ENCODE assay signal across 11 mouse cellular contexts in genomic region chr4:134984555-134984954, GRCm38 (mm10). TPM values are rescaled to one million over a fixed set of nuclear protein-coding genes. Genes with fewer than 3 reads are reported as not detected.
DNase-seq lines count a peak whose midpoint lies in the region; ATAC-seq and TF ChIP-seq lines count a peak whose summit lies in the region.
"Had no signal": no experiment of that assay in that cellular context is flagged by ENCODE, and none has a peak within 500 bp of the region (broad histone marks: within the 10 kb centered on the region; RNA-seq: fewer than 3 reads in every experiment).

No protein-coding gene starts in this region.

- WGBS in hindbrain, postnatal 0 days, result 65% methylated on average over 3 of the region's 3 CpGs
- WGBS in hindbrain, embryonic 16.5 days, result 74% methylated on average over 3 of the region's 3 CpGs

- H3K9ac ChIP-seq in hindbrain, postnatal 0 days (replicated peaks; ENCODE audit: low read length), result no peak overlapping the region
- no peak overlapping the region for H3K9ac ChIP-seq in hindbrain, embryonic 16.5 days (ENCODE audit: low read depth, low read length)

- no peaks in the 10 kb centered on the region for H3K9me3 ChIP-seq in hindbrain, postnatal 0 days (ENCODE audit: low read length)
- H3K9me3 ChIP-seq in hindbrain, embryonic 16.5 days (ENCODE audit: control insufficient read depth, low read length), result no peaks in the 10 kb centered on the region

- H3K27ac ChIP-seq in hindbrain, postnatal 0 days, result no peak overlapping the region
- H3K27ac ChIP-seq in hindbrain, embryonic 16.5 days (ENCODE audit: low read depth, low read length), result no peak overlapping the region

- no peaks in the 10 kb centered on the region for H3K27me3 ChIP-seq in hindbrain, postnatal 0 days (ENCODE audit: insufficient read depth, low read length)
- no peaks in the 10 kb centered on the region for H3K27me3 ChIP-seq in hindbrain, embryonic 16.5 days (replicated peaks; ENCODE audit: control insufficient read depth, insufficient read depth, low read length)

- ATAC-seq in hindbrain, postnatal 0 days, result no peak
- no peak for ATAC-seq in hindbrain, embryonic 16.5 days
- ATAC-seq in megakaryocyte-erythroid progenitor cell, adult 5-6 weeks (replicated peaks; ENCODE audit: low FRiP score, low TSS enrichment, poor library complexity, severe bottlenecking), result no peak

- H3K4me2 ChIP-seq in hindbrain, postnatal 0 days (ENCODE audit: low read depth, low read length), result no peak overlapping the region
- H3K4me2 ChIP-seq in hindbrain, embryonic 16.5 days (ENCODE audit: low read length), result no peak overlapping the region
- H3K4me2 ChIP-seq: heart, embryonic 11.5 days had no signal

- no peak for DNase-seq in hindbrain, postnatal 0 days (ENCODE audit: low spot score)
- peak; percentile 24 to 40 for DNase-seq in spleen, postnatal 14 days (ENCODE audit: low spot score in 2 of 2)
- no peak for DNase-seq in spleen, adult 12 weeks (ENCODE audit: low spot score)
- peak; percentile 45 for DNase-seq in c-Kit-positive CD71-positive TER-119-positive erythroid progenitor cells, embryonic 14.5 days (ENCODE audit: low spot score)
- DNase-seq in thymus, postnatal 36 days, result peak; percentile 17 to 22
- DNase-seq in Muller cell, postnatal 12 days (ENCODE audit: inconsistent ontology term), result no peak
- DNase-seq: cerebellum, adult 9-10 months had no signal

- no peaks in the 10 kb centered on the region for H3K4me1 ChIP-seq in hindbrain, postnatal 0 days (ENCODE audit: insufficient read depth, low read length)
- 0 out of 2 replicates have a peak, but pooled peaks cover 2% of the 10 kb centered on the region for H3K4me1 ChIP-seq in hindbrain, embryonic 16.5 days (ENCODE audit: control insufficient read depth, insufficient read depth, low read depth, low read length)

- TF ChIP-seq CTCF in hindbrain, postnatal 0 days (IDR thresholded peaks at IDR 0.05; ENCODE audit: low read depth), result peak; percentile 57

- no peaks in the 10 kb centered on the region for H3K36me3 ChIP-seq in hindbrain, postnatal 0 days (ENCODE audit: insufficient read depth, low read length)
- H3K36me3 ChIP-seq in hindbrain, embryonic 16.5 days (ENCODE audit: control insufficient read depth, insufficient read depth, low read length), result no peaks in the 10 kb centered on the region

- no peak overlapping the region for H3K4me3 ChIP-seq in hindbrain, postnatal 0 days (ENCODE audit: low read length)
- no peak overlapping the region for H3K4me3 ChIP-seq in hindbrain, embryonic 16.5 days (ENCODE audit: low read length)
- H3K4me3 ChIP-seq: myocyte had no signal

RNA-seq across cellular contexts. Expression of gene Syf2, which starts 53.9 kb away (rescaled TPM):
- 19.2 and 35.0 TPM in 2 replicates for total RNA-seq in hindbrain, postnatal 0 days (2014; rRNA removed)
- polyA plus RNA-seq in hindbrain, postnatal 0 days (2015; fragmentation: Nextera tagmentation; extraction: Ambion mirVana), result 70.7 and 80.4 TPM in 2 replicates
- 53.8 and 58.2 TPM in 2 replicates for polyA plus RNA-seq in hindbrain, embryonic 16.5 days (2015; fragmentation: Nextera tagmentation; extraction: Ambion mirVana)
- 64.4 and 88.9 TPM in 2 replicates for total RNA-seq in megakaryocyte-erythroid progenitor cell, adult 5-6 weeks (2014; fragmentation: Nextera tagmentation)
- 208 and 338 TPM in 2 replicates for total RNA-seq in megakaryocyte-erythroid progenitor cell, adult 5-6 weeks (2017)

Comparison
In these comparisons a context has a peak if more than half of its experiments do, and no peak if none do; other contexts are left out.
1. DNase-seq: peak in spleen, postnatal 14 days (2 of 2), c-Kit-positive CD71-positive TER-119-positive erythroid progenitor cells, embryonic 14.5 days (single experiment) and thymus, postnatal 36 days (2 of 2); none in hindbrain, postnatal 0 days (single experiment), spleen, adult 12 weeks (single experiment) and Muller cell, postnatal 12 days (single experiment).